Mouse (Mus musculus): ENCODE data around the gene Doxl2. TPM values are rescaled to one million over a fixed set of nuclear protein-coding genes. Genes with fewer than 3 reads are reported as not detected.

The Doxl2 gene
- total and polyA plus RNA-seq, 2 experiments from 2014 or later = not detected

DNA sequence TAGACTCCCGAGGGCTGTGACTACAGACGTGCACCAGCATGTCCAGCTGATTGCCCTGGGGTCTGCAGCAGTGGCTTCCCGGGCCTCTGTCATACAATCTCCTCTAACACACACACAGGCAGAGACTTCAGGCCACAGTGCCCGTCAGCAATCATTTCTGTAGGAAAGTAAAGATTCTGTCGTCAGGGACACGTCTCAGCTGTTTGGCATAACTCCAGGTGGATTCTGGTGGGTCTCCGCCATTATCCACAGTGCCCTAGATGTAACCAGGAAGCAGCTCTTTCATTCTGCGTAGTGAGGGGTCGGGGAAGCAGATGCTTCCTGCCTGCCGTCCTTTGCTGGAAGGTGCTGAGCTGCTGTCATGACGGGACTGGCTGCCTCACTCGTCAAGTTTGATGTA is 42.4 kb downstream of the Doxl2 start:
- H3K27me3 ChIP-seq (ENCODE audit: insufficient read depth, low read length) = no peaks in the 10 kb centered on the region
- H3K9ac ChIP-seq (replicated peaks; ENCODE audit: low read length) = no peak overlapping the region
- no peak overlapping the region for H3K4me2 ChIP-seq (ENCODE audit: low read depth, low read length)
- DNase-seq (ENCODE audit: low spot score) (peak; percentile 27), ATAC-seq (no peak)
- no peaks in the 10 kb centered on the region for H3K9me3 ChIP-seq (ENCODE audit: low read length)
- H3K4me1 ChIP-seq (ENCODE audit: insufficient read depth, low read length) = 0 out of 2 replicates have a peak, but pooled peaks cover 3% of the 10 kb centered on the region
- no peaks in the 10 kb centered on the region for H3K36me3 ChIP-seq (ENCODE audit: insufficient read depth, low read length)
- no peak overlapping the region for H3K27ac ChIP-seq
- WGBS = 44% methylated on average over 12 of the region's 12 CpGs
- no peak overlapping the region for H3K4me3 ChIP-seq (ENCODE audit: low read length)
- TF ChIP-seq CTCF (IDR thresholded peaks at IDR 0.05; ENCODE audit: low read depth) = no peak

- Histone ChIP-seq H3K4me1 (ENCODE audit: insufficient read depth, low read length) (0 out of 2 replicates have a peak, but pooled peaks cover 3% of the 10 kb centered on the region), H3K27ac (no peak overlapping the region), H3K9me3 (ENCODE audit: low read length) (no peaks in the 10 kb centered on the region), H3K4me2 (ENCODE audit: low read depth, low read length) (no peak overlapping the region), H3K9ac (replicated peaks; ENCODE audit: low read length) (no peak overlapping the region), H3K36me3 (ENCODE audit: insufficient read depth, low read length) (no peaks in the 10 kb centered on the region), H3K27me3 (ENCODE audit: insufficient read depth, low read length) (no peaks in the 10 kb centered on the region), H3K4me3 (ENCODE audit: low read length) (no peak overlapping the region)
- TF ChIP-seq CTCF (IDR thresholded peaks at IDR 0.05; ENCODE audit: low read depth) = no peak
- 96% methylated on average over 1 of the region's 1 CpGs for WGBS
- ATAC-seq = no peak
- DNase-seq (ENCODE audit: low spot score) = no peak
Measured at GRCm38 (mm10) chr6:49019341-49019740, 44.6 kb downstream of the Doxl2 start.

DNA sequence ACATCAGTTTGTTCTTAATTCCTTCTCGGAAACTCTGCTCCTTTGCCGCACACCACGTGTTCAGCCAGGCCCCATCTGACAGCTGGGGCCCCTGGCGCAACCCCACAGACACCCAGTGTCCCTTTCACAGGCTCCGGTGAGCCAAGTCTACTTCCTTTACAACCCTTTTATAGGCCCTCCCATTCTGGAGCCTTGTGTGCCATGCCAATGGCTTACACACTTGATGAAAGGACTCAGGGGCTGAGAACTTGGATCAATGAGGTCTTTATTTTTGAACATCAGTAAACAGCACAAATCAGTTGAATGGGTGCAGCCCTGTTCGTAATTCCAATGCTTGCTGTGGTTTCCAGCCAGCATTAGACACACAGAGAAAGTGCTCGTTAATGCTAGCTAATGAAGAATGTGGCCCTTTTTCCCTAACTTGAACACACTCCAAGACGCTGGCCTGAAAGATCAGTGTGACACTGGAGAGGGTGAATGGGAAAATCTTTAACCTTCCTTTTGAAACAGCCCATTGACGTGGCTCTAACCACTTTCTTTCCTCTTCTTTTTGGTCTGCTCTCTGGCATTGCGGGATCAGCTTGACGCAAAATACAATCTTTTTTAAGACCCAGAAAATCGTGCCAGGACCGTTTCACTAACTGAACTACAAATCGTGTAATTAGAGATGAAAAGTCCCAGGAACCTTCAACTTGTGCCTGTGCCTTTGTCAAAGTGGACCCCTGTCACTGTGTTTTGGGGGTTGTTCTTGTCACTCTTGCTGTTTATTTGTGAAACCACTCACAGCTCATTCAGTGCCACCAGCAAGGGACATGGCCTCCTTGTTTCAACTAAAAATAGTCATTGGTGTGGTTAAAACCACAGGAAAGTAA is 46.6 kb downstream of the Doxl2 start:
- no peak overlapping the region for H3K4me3 ChIP-seq (ENCODE audit: low read length)
- no peak for TF ChIP-seq CTCF (IDR thresholded peaks at IDR 0.05; ENCODE audit: low read depth)
- ATAC-seq (peak; percentile 78; the same call in 1 of the 2 replicates), DNase-seq (ENCODE audit: low spot score) (peak; percentile 71)
- H3K27ac ChIP-seq = no peak overlapping the region
- H3K36me3 ChIP-seq (ENCODE audit: insufficient read depth, low read length) = no peaks in the 10 kb centered on the region
- no peaks in the 10 kb centered on the region for H3K9me3 ChIP-seq (ENCODE audit: low read length)
- H3K27me3 ChIP-seq (ENCODE audit: insufficient read depth, low read length) = no peaks in the 10 kb centered on the region
- 51% methylated on average over 14 of the region's 14 CpGs for WGBS
- no peak overlapping the region for H3K9ac ChIP-seq (replicated peaks; ENCODE audit: low read length)
- H3K4me1 ChIP-seq (ENCODE audit: insufficient read depth, low read length) = 0 out of 2 replicates have a peak, but pooled peaks cover 3% of the 10 kb centered on the region
- no peak overlapping the region for H3K4me2 ChIP-seq (ENCODE audit: low read depth, low read length)

- Histone ChIP-seq H3K4me1 (ENCODE audit: insufficient read depth, low read length) (0 out of 2 replicates have a peak, but pooled peaks cover 3% of the 10 kb centered on the region), H3K4me3 (ENCODE audit: low read length) (no peak overlapping the region), H3K9me3 (ENCODE audit: low read length) (no peaks in the 10 kb centered on the region), H3K9ac (replicated peaks; ENCODE audit: low read length) (no peak overlapping the region), H3K27ac (no peak overlapping the region), H3K27me3 (ENCODE audit: insufficient read depth, low read length) (no peaks in the 10 kb centered on the region), H3K36me3 (ENCODE audit: insufficient read depth, low read length) (no peaks in the 10 kb centered on the region), H3K4me2 (ENCODE audit: low read depth, low read length) (no peak overlapping the region)
- ATAC-seq = no peak
- TF ChIP-seq CTCF (IDR thresholded peaks at IDR 0.05; ENCODE audit: low read depth) = no peak
- DNase-seq (ENCODE audit: low spot score) = no peak
- 81% methylated on average over 2 of the region's 2 CpGs for WGBS
Measured at GRCm38 (mm10) chr6:49022384-49022783, 47.6 kb downstream of the Doxl2 start.

DNA sequence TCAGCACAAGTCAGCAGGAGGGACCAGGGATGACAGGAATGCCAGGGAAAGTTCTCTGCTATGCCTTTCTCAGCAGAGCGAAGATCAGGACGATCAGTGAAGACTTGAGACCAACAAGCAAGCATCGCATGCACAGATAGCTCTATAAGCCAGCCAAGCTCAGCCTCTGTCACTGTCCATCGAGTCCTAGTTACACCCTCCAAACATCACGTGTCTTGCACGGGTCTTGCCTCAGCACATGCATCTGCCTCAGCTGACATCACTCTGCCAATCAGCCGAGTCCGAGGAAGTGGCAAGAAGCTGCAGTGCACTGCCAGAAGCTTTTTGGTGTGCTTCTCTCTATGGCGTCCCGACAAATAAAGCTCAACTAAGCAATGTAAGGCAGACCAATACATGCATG is 48.6 kb downstream of the Doxl2 start:
- Histone ChIP-seq H3K27ac (no peak overlapping the region), H3K4me2 (ENCODE audit: low read depth, low read length) (no peak overlapping the region), H3K27me3 (ENCODE audit: insufficient read depth, low read length) (no peaks in the 10 kb centered on the region), H3K4me1 (ENCODE audit: insufficient read depth, low read length) (0 out of 2 replicates have a peak, but pooled peaks cover 3% of the 10 kb centered on the region), H3K4me3 (ENCODE audit: low read length) (no peak overlapping the region), H3K36me3 (ENCODE audit: insufficient read depth, low read length) (no peaks in the 10 kb centered on the region), H3K9ac (replicated peaks; ENCODE audit: low read length) (no peak overlapping the region), H3K9me3 (ENCODE audit: low read length) (no peaks in the 10 kb centered on the region)
- WGBS = 82% methylated on average over 10 of the region's 10 CpGs
- TF ChIP-seq CTCF (IDR thresholded peaks at IDR 0.05; ENCODE audit: low read depth) = no peak
- no peak for ATAC-seq
- DNase-seq (ENCODE audit: low spot score) = no peak

- no peak overlapping the region for H3K4me3 ChIP-seq (ENCODE audit: low read length)
- ATAC-seq = no peak
- no peaks in the 10 kb centered on the region for H3K27me3 ChIP-seq (ENCODE audit: insufficient read depth, low read length)
- H3K36me3 ChIP-seq (ENCODE audit: insufficient read depth, low read length) = no peaks in the 10 kb centered on the region
- no peak overlapping the region for H3K9ac ChIP-seq (replicated peaks; ENCODE audit: low read length)
- H3K4me2 ChIP-seq (ENCODE audit: low read depth, low read length) = no peak overlapping the region
- no peak for TF ChIP-seq CTCF (IDR thresholded peaks at IDR 0.05; ENCODE audit: low read depth)
- DNase-seq (ENCODE audit: low spot score) = no peak
- no peak overlapping the region for H3K27ac ChIP-seq
- no peaks in the 10 kb centered on the region for H3K9me3 ChIP-seq (ENCODE audit: low read length)
- 85% methylated on average over 7 of the region's 7 CpGs for WGBS
- H3K4me1 ChIP-seq (ENCODE audit: insufficient read depth, low read length) = 0 out of 2 replicates have a peak, but pooled peaks cover 3% of the 10 kb centered on the region
Measured at GRCm38 (mm10) chr6:49025290-49025689, 50.5 kb downstream of the Doxl2 start.

DNA sequence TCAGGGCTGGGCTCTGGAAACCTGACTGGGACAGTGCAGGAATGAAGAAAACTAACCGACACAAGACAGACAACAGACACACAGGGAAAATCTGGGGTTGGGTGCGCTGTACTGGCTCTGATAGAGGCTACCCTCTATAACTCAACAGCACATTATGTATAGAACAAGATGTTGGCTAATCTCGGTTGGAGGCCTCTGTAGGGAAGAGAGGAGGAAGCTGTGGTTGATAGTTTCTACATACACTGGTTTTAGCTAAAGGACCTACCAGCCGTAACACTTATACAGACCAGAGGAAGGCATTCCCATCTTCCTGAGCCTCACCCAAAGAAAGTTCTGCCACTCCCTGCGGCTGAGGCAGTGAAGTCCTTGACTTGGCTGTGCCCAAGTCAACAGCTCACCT is 51.7 kb downstream of the Doxl2 start:
- 91% methylated on average over 5 of the region's 5 CpGs for WGBS

More for the DNA sequence above, 51.7 kb downstream of the Doxl2 start:
- no peak overlapping the region for H3K9ac ChIP-seq (replicated peaks; ENCODE audit: low read length)
- ATAC-seq (no peak), DNase-seq (ENCODE audit: low spot score) (no peak)
- no peak overlapping the region for H3K27ac ChIP-seq
- no peaks in the 10 kb centered on the region for H3K4me1 ChIP-seq (ENCODE audit: insufficient read depth, low read length)
- no peak overlapping the region for H3K4me2 ChIP-seq (ENCODE audit: low read depth, low read length)
- H3K9me3 ChIP-seq (ENCODE audit: low read length) = no peaks in the 10 kb centered on the region
- TF ChIP-seq CTCF (IDR thresholded peaks at IDR 0.05; ENCODE audit: low read depth) = no peak
- H3K27me3 ChIP-seq (ENCODE audit: insufficient read depth, low read length) = no peaks in the 10 kb centered on the region
- H3K36me3 ChIP-seq (ENCODE audit: insufficient read depth, low read length) = no peaks in the 10 kb centered on the region
- no peak overlapping the region for H3K4me3 ChIP-seq (ENCODE audit: low read length)

All from hindbrain, postnatal 0 days (tissue).